Mouse (Mus musculus) macrophage (primary cell): ENCODE data around the gene Igsf8. TPM values are rescaled to one million over a fixed set of nuclear protein-coding genes. Genes with fewer than 3 reads are reported as not detected.
"Not testable (repeated sequence)": the region's sequence is repeated elsewhere in the genome, so short reads cannot be mapped to it uniquely, and the experiment has no call there.

ENCODE experiments used
- H3K27ac ChIP-seq: fragments of 350-480 bp; formaldehyde crosslinking; 2 replicates; pipeline ENCODE4 v1.9.0; 2021
- H3K36me3 ChIP-seq: fragments of 350-480 bp; formaldehyde crosslinking; 2 replicates; pipeline ENCODE4 v1.9.0; 2021; ENCODE audit errors: inconsistent target
- H3K4me3 ChIP-seq: fragments of 350-480 bp; formaldehyde crosslinking; 2 replicates; pipeline ENCODE4 v1.9.0; 2021; ENCODE audit errors: inconsistent target
- H3K79me2 ChIP-seq: fragments of 350-480 bp; formaldehyde crosslinking; 2 replicates; pipeline ENCODE4 v1.9.0; 2021; ENCODE audit errors: inconsistent target
- WGBS: methylation state at CpG from one replicate; pipeline ENCODE4 v1.1.7; 2026; ENCODE audit warnings: inconsistent platforms; ENCODE audit not compliant: missing documents; 5-methylcytosine and 5-hydroxymethylcytosine counted together
- polyA plus RNA-seq: library from polyadenylated mRNA; stranded (reverse); fragments of 250-400 nt; gene quantifications from 3 replicates; pipeline ENCODE4 v1.2.4, GENCODE M21; 2018; ENCODE audit warnings: inconsistent platforms

Gene Igsf8
- polyA plus RNA-seq, 1 experiment from 2014 or later: 26.8 TPM

- H3K36me3 ChIP-seq: no peaks in the 10 kb centered on the region
- no peak overlapping the region for H3K27ac ChIP-seq
- no peaks in the 10 kb centered on the region for H3K79me2 ChIP-seq
- no peak overlapping the region for H3K4me3 ChIP-seq
- WGBS: 66% methylated on average over 14 of the region's 16 CpGs
These were observed 17.8 kb upstream of the Igsf8 start for GRCm38 (mm10) chr1:172243547-172244205.

GRCm38 (mm10) chr1:172244645-172245044 lies 16.8 kb upstream of the Igsf8 start:
- WGBS: 63% methylated on average over 21 of the region's 23 CpGs
- not testable (repeated sequence) for H3K4me3 ChIP-seq, H3K27ac ChIP-seq, H3K79me2 ChIP-seq, H3K36me3 ChIP-seq

GRCm38 (mm10) chr1:172247216-172247615 lies 14.2 kb upstream of the Igsf8 start:
- 76% methylated on average over 4 of the region's 4 CpGs for WGBS
- no peak overlapping the region for H3K27ac ChIP-seq
- no peak overlapping the region for H3K4me3 ChIP-seq
- no peaks in the 10 kb centered on the region for H3K79me2 ChIP-seq
- H3K36me3 ChIP-seq: no peaks in the 10 kb centered on the region

GRCm38 (mm10) chr1:172247679-172248078 lies 13.8 kb upstream of the Igsf8 start:
- H3K79me2 ChIP-seq: no peaks in the 10 kb centered on the region
- H3K36me3 ChIP-seq: no peaks in the 10 kb centered on the region
- no peak overlapping the region for H3K27ac ChIP-seq
- H3K4me3 ChIP-seq: no peak overlapping the region
- 26% methylated on average over 2 of the region's 2 CpGs for WGBS

GRCm38 (mm10) chr1:172258314-172258713 lies 3.1 kb upstream of the Igsf8 start, which contains the start of gene Atp1a4:
Gene Atp1a4, minus strand, starts transcription at chr1:172258414.
- Histone ChIP-seq H3K79me2 (no peaks in the 10 kb centered on the region), H3K4me3 (no peak within 1 kb of the TSS), H3K27ac (no peak within 1 kb of the TSS), H3K36me3 (no peaks in the 10 kb centered on the region)
- WGBS: 93% methylated on average over 4 of the region's 6 CpGs

GRCm38 (mm10) chr1:172271208-172271607 lies 9.8 kb downstream of the Igsf8 start:
- no peak overlapping the region for H3K27ac ChIP-seq
- WGBS: 100% methylated on average over 3 of the region's 3 CpGs
- no peaks in the 10 kb centered on the region for H3K79me2 ChIP-seq
- no peaks in the 10 kb centered on the region for H3K36me3 ChIP-seq
- H3K4me3 ChIP-seq: no peak overlapping the region

GRCm38 (mm10) chr1:172271765-172272164 lies 10.3 kb downstream of the Igsf8 start:
- 94% methylated on average over 10 of the region's 10 CpGs for WGBS
- no peaks in the 10 kb centered on the region for H3K36me3 ChIP-seq
- H3K79me2 ChIP-seq: no peaks in the 10 kb centered on the region
- H3K4me3 ChIP-seq: no peak overlapping the region
- H3K27ac ChIP-seq: no peak overlapping the region

- Histone ChIP-seq H3K27ac (no peak overlapping the region), H3K4me3 (no peak overlapping the region), H3K79me2 (no peaks in the 10 kb centered on the region), H3K36me3 (no peaks in the 10 kb centered on the region)
- 79% methylated on average over 6 of the region's 6 CpGs for WGBS
These were observed 11.9 kb downstream of the Igsf8 start for GRCm38 (mm10) chr1:172273386-172273785.

- no peak overlapping the region for H3K27ac ChIP-seq
- no peaks in the 10 kb centered on the region for H3K79me2 ChIP-seq
- H3K36me3 ChIP-seq: no peaks in the 10 kb centered on the region
- H3K4me3 ChIP-seq: no peak overlapping the region
- 95% methylated on average over 4 of the region's 5 CpGs for WGBS
These were observed 12.7 kb downstream of the Igsf8 start for GRCm38 (mm10) chr1:172274116-172274515.

GRCm38 (mm10) chr1:172274547-172274946 lies 13.1 kb downstream of the Igsf8 start:
- Histone ChIP-seq H3K36me3 (no peaks in the 10 kb centered on the region), H3K4me3 (no peak overlapping the region), H3K27ac (no peak overlapping the region), H3K79me2 (no peaks in the 10 kb centered on the region)
- WGBS: 98% methylated on average over 5 of the region's 5 CpGs

GRCm38 (mm10) chr1:172277172-172277571 lies 15.7 kb downstream of the Igsf8 start:
- WGBS: 4% methylated on average over 3 of the region's 3 CpGs
- Histone ChIP-seq H3K79me2 (no peaks in the 10 kb centered on the region), H3K4me3 (no peak overlapping the region), H3K27ac (peak overlapping the region; percentile 24), H3K36me3 (no peaks in the 10 kb centered on the region)

GRCm38 (mm10) chr1:172278328-172278727 lies 16.9 kb downstream of the Igsf8 start:
- Histone ChIP-seq H3K4me3 (no peak overlapping the region), H3K36me3 (no peaks in the 10 kb centered on the region), H3K27ac (no peak overlapping the region), H3K79me2 (no peaks in the 10 kb centered on the region)
- WGBS: 92% methylated on average over 13 of the region's 13 CpGs

- Histone ChIP-seq H3K4me3 (no peak overlapping the region), H3K36me3 (no peaks in the 10 kb centered on the region), H3K27ac (no peak overlapping the region), H3K79me2 (no peaks in the 10 kb centered on the region)
- 88% methylated on average over 15 of the region's 16 CpGs for WGBS
These were observed 18.5 kb downstream of the Igsf8 start for GRCm38 (mm10) chr1:172279768-172280509.

- H3K79me2 ChIP-seq: no peaks in the 10 kb centered on the region
- no peak overlapping the region for H3K4me3 ChIP-seq
- no peak overlapping the region for H3K27ac ChIP-seq
- WGBS: 84% methylated on average over 10 of the region's 10 CpGs
- H3K36me3 ChIP-seq: no peaks in the 10 kb centered on the region
These were observed 20.2 kb downstream of the Igsf8 start for GRCm38 (mm10) chr1:172281522-172282254.

GRCm38 (mm10) chr1:172283073-172283472 lies 21.6 kb downstream of the Igsf8 start:
- H3K4me3 ChIP-seq: no peak overlapping the region
- WGBS: 99% methylated on average over 6 of the region's 6 CpGs
- no peaks in the 10 kb centered on the region for H3K79me2 ChIP-seq

More at GRCm38 (mm10) chr1:172283073-172283472, 21.6 kb downstream of the Igsf8 start:
- Histone ChIP-seq H3K36me3 (no peaks in the 10 kb centered on the region), H3K27ac (no peak overlapping the region)
